Mouse (Mus musculus): ENCODE results near the gene P2rx5.

Gene P2rx5

DNA sequence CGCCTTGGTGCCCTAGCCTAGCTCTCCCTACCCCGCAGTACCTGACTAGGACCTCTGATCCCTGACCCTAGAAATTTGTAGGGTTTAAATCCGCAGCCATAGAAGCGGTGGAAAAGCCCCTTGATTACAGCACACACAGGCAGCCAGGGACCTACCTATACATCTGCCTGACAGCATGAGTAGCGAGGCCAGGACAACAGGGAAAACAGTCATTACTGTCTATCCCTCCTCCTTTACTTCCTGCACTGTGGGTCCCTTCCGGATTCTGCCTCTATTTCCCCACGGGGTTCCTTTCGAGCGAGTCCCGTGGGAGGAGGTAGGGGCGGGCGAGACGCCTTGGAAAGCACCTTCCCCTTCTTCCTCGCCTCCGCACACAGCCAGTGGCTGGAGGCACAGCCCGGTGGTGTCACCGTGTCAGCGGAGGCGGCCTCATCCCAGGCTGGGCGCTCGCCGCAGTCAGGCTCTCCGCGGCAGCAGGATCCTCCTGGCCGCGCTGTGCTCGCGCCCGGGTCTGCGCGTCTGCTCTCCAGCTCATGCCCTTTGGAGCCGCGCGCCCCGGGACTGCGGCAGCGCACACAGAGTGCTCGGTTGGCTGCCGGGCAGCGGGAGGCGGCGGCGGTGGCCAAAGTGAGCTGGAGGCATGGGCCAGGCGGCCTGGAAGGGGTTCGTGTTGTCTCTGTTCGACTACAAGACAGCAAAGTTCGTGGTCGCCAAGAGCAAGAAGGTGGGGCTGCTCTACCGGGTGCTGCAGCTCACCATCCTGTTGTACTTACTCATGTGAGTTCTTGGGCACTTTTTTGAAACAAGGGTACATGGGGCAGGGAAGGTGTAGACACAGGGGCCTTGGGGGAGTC is at the start of gene P2rx5:
P2rx5 (plus strand) TSS at position 465 of the 854 bp plus-strand sequence.
- no peak for DNase-seq (ENCODE audit: low read depth)

DNA sequence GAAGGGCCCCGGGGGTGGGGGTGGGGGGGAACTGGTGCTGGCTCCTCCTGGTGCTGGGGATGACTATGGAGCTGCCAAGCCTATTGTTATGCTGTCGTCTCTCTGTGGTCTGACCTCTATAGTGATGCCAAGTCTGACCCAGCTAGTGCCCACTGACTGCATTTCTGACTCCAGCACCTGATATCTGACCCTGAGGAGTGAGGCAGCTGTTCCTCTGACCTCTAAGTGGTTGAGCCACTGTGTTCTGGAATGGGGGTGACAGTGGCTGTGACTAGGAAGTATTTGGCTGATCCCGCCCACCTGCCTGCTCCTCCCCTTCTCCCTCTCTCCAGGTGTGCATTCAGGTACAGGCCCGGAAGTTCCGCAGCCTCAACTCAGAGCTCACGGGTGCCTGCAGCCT is 48.8 kb upstream of the P2rx5 start:
- no peak for DNase-seq (ENCODE audit: low read depth)

DNA sequence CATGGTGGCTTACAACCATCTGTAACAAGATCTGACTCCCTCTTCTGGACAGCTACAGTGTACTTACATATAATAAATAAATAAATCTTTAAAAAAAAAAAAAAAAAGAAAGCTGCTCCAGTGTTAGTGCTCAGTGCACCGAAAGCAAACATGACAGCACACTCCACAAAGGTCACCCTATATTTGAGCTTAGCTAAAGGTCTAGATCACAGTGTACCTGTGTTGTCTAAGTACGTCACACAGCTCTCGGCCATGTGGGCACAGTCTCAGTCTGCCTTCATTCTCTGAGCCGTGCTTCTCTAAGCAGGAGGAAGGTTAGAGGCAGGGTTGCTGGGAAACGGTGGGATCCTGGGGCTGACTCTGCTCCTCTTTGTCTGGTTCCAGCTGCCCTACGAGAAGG is 33.7 kb upstream of the P2rx5 start:
- no peak for DNase-seq (ENCODE audit: low read depth)

- DNase-seq (ENCODE audit: low read depth) = peak; percentile 78
These were observed 29.2 kb upstream of the P2rx5 start for GRCm38 (mm10) chr11:73131020-73131419.

- DNase-seq (ENCODE audit: low read depth) = peak; percentile 12
These were observed 27.2 kb upstream of the P2rx5 start for GRCm38 (mm10) chr11:73132999-73133398.

- no peak for DNase-seq (ENCODE audit: low read depth)
These were observed 26.0 kb upstream of the P2rx5 start for GRCm38 (mm10) chr11:73134222-73134621.

GRCm38 (mm10) chr11:73136587-73136986 is 23.6 kb upstream of the P2rx5 start:
- DNase-seq (ENCODE audit: low read depth) = peak; percentile 53

DNA sequence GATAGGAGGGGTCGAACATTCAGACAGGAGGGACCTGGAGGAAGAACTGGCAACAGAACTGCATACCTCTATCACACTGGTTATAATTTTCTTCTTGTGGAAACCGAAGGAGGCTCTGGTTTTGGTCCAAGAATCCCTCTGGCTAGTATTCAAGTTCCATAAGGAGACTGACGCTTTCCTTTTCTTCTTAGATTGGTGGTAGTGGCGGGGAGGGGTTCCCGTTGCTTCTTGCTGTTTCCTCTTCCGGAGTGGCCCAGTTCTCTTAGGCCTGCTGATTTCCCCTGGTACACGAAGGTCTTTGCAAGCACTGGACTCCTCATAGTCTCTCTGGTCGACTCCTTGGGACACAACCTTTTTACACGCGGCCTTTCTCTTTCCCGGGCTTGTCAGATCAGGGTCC is 23.1 kb upstream of the P2rx5 start:
- no peak for DNase-seq (ENCODE audit: low read depth)

DNA sequence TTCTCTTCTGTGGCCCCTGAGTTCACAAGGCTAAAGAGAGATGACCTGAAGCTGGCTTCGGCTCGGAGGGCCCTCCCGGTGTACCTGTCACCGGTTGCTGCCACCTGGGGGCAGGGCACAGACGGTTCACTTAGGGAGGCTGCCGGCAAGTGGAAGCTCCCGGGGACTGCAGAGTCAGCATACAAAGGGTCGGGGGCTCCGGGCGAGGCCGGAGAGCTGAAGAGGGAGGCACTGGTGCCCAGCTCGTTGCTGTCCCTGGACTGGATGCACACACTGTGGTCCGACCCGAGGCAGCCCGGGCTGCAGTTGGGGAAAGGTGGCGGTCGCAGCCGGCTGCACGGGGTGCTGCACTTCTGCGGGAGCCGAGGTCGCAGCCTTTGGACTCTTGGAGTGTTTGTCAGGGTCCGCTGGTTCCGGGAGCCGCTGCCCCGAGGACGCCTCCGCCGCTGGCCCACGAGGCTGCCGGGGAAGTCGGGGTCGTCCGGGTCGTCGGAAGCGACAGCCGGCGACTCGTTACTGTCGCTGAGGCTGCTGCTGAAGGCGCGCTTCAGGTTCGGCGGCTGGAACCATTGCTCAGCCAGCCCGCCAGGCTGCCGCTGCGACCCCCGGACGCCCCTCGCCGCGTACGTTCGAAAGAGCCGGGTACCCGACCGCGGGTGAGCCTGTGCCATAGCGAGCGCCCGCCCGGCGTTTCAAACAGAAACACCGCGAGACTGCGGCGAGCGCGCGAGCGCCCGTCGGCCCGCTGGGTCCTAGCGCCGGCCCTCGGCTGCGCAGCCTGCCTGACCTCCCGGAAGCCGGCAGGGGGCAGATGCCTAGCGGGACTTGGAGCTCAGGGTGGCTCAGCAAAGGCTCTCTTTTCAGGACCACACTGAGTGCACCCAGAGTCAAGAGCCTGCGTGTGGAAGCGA is 22.4 kb upstream of the P2rx5 start, which contains the start of gene Haspin:
Haspin (minus strand) TSS at position 704 of the 911 bp plus-strand sequence.
- DNase-seq (ENCODE audit: low read depth) = peak; percentile 92

DNA sequence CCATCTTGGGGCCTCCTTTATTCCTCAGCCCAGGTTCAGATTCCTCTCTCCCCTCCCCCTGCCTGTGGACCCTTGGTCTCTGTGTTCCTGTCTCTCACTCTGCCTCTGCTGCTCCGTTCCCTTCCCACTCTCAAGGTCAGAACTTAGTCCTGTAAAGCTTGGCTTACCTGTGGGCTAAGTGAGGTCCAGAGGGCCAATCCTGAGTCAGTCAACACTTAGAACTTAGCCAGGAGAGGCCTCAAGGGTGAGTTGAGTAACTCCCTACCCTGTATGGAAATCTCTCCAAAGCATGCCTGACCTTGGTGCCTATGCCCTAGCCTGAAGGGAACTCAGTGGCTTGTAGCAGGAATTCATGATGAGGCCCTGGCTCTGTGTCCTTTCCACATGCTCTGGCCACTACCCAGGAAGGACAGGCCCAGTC is 15.9 kb upstream of the P2rx5 start:
- no peak for DNase-seq (ENCODE audit: low read depth)

DNA sequence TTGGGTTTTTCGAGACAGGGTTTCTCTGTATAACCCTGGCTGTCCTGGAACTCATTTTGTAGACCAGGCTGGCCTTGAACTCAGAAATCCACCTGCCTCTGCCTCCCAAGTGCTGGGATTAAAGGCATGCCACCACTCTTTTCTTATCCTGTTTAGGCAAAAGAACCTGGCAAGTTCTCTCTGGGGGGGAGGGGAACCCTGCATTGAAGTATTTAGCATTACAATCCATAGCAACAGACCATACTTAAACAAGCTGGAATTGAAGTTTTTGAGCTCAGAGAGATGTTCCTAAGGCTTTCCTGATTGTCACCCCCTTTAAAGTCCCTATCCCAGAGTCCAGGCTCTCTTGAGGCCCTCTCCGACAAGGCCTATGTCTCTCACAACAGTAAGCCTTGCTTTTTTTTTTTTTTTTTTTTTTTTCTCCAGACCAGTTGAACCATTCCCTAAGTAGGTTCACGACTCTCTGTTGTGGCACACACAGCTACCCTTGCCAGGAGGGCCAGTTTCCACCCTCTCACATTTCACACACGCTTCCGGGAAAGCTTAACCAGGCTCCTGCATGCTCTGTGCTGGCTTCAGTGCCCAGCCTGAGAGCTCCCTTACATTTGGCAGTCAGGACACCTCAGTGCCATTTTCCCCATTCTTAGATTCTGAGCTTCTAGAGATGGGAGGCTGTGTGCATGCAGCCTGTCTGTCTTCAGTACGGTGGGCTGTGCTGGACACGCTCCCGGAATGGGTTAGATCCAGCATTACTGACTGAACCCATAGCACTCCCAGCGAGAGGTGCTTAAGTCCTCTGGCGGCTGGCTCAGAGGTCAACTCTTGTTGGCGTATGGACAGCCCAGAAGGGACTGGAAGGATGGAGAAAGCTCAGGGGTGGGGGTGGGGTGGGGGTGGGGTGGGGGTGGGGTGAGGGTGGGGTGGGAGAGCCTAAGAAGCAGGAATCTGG is 13.9 kb upstream of the P2rx5 start:
- DNase-seq (ENCODE audit: low read depth) = no peak

GRCm38 (mm10) chr11:73146975-73147365 is 13.3 kb upstream of the P2rx5 start:
- no peak for DNase-seq (ENCODE audit: low read depth)

DNA sequence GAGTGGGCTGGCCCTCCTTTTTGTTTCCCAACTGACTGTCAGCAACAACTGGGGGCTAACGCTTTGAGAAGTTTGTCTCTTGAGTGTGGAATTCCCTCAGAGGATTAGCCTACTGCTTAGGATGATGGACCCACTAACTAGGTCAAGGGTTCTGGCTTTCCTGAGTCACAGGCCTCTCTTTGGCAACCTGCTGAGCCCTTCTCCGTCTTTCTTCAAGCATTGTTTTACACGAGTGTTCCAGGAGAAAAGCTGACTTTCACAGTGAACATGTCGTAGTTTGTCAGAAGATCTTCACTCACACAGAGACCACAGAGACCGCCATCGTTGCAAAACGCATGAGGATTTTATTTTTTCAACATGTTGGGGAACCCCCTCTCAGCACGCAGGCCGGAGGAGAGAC is 12.0 kb upstream of the P2rx5 start:
- no peak for DNase-seq (ENCODE audit: low read depth)

- no peak for DNase-seq (ENCODE audit: low read depth)
These were observed 5.2 kb upstream of the P2rx5 start for GRCm38 (mm10) chr11:73155071-73155470.

DNA sequence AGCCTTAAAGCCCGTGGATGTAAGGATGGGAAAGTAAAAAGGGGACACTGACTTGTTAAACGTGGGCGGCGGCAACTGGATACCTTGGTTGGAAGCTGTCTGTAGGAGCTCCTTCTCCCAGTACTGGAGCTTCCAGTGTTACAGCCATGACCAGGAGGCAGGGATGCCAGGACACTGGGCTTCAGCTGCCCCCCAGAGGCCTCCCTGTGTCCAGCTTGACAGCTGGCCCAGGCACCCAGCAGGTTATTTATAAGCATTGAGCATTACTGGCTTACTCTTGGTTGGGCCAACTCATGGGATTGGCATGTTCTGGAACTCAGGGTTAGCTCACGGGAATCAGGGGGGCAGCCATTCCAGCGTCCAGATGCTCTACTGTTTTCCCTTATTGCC is 585 bp downstream of the P2rx5 start:
- no peak for DNase-seq (ENCODE audit: low read depth)

GRCm38 (mm10) chr11:73161616-73162015 is 1.4 kb downstream of the P2rx5 start:
- no peak for DNase-seq (ENCODE audit: low read depth)

GRCm38 (mm10) chr11:73162284-73162683 is 2.1 kb downstream of the P2rx5 start:
- no peak for DNase-seq (ENCODE audit: low read depth)

DNA sequence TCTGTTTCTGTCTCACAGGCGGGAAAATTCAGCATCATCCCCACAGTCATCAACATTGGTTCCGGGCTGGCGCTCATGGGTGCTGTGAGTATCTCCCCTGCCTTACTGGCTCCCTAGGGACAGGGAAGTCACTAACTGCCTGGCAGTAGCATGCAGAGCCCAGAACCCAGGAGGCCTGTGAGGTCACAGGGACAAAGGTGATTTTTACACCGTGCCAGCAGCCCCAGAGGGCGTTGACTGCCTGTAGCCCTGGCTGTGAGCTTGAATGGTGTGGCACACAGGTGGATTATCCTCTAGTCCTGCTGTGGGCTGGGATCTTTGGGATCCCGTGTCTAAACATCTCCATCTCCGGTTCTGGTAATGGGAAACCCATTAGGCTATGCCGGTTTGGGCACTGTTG is 7.8 kb downstream of the P2rx5 start:
- no peak for DNase-seq (ENCODE audit: low read depth)

DNA sequence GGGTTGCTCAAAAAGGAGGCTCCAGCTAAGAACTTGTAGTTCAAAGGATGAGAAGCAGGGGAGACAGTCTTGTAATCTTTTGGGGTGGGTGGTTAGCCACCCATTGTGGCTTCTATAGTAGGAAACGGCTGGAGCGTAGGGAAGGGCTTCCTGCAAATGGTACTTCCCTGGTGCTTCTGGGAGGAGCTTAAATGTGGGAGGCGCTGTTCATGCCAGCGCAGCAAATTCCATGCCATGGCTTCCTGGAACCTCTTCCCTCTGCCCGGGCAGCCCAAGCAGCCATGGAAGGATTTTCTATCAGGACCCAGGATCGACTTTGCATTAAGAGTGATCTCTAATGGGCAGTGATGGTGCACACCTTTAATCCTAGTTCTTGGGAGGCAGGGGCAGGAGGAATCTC is 8.4 kb downstream of the P2rx5 start:
- DNase-seq (ENCODE audit: low read depth) = no peak

DNA sequence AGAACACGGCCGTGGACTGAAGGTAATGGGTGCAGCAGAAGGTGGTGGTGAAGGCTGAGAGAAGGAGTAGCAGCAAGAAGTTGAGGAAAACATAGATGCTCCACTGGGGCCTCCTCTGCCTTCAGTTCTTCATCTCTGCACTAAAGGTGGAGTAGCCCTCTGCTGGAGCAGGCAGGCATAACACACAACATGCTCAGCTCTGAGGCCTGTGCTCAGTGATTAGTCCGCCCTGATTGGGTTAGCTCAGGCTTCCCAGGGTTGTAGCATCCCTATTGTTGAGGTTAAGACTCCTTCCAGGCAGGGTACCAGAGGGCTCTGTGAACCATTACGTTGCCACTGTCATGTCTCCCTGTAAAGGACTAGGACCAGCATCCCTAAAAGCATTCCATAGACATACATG is 9.0 kb downstream of the P2rx5 start:
- peak; percentile 72 for DNase-seq (ENCODE audit: low read depth)

GRCm38 (mm10) chr11:73172186-73172585 is 12.0 kb downstream of the P2rx5 start:
- no peak for DNase-seq (ENCODE audit: low read depth)

DNA sequence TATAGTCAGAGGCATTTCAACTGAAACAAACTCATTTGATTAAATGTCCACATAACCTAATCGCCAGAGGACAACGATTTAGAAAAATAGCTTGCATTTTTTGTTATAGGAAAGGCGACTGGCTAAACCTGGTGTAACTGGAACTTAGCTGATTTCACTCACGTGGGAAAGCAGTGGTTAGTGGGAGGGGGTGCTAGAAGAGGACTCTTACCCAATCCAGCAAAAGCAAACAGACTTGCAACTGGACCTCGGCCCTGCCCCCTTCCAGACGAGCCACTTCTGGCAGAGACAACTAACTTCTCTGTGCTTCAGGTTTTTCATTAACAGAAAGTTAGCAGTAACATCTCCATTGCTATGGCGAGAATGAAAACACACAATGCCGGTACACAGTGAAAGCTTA is 15.4 kb downstream of the P2rx5 start:
- DNase-seq (ENCODE audit: low read depth) = peak; percentile 16
